Mouse (Mus musculus) liver, embryonic 14.5 days (tissue): ENCODE data around the gene Pcdh9.

Source experiments
- CTCF ChIP-seq: IDR thresholded peaks from 2 replicates; pipeline ENCODE4 v1.5.1; 2016; ENCODE audit warnings: antibody characterized with exemption, low read depth, control low read depth
- EP300 ChIP-seq: IDR thresholded peaks from 2 replicates; pipeline ENCODE4 v1.6.1; 2016; ENCODE audit warnings: antibody characterized with exemption, low read depth

DNA sequence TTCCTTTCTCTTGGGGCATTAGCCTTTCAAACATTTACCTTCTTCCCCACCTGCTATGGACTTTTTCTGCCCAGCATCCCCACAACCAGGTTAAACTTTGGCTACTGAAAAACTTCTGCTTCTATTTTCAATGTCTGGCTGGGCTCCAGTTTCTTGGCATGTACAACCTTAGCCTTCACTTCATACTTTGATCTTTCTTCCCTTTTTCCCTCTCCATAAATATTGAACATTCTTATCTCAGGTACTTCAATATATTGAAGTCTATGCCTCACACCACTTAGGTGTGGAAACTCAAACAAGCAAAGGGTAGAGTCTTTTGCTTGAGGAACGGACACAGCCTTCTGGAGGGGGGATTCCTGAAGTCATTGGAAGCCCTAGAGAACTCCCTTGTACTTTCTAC, 16.4 kb upstream of the Pcdh9 start:
- TF ChIP-seq CTCF (no peak), EP300 (no peak)
